Mouse (Mus musculus) cerebellum, adult 2 months (tissue): ENCODE data around the gene Mtln. TPM values are rescaled to one million over a fixed set of nuclear protein-coding genes. Genes with fewer than 3 reads are reported as not detected.

Experiments
- DNase-seq, 2 experiments: peaks; one replicate each; pipeline ENCODE4 v3.0.0; 2021
- H3K27ac ChIP-seq: fragments of 200-500 bp; 2 replicates; pipeline ENCODE4 v1.5.1; 2012; ENCODE audit warnings: low read length, control low read depth, inconsistent platforms; ENCODE audit not compliant: insufficient read depth
- H3K27me3 ChIP-seq: fragments of 200-500 bp; 2 replicates; pipeline ENCODE4 v1.6.1; 2012; ENCODE audit warnings: inconsistent platforms, mild to moderate bottlenecking, low read length, moderate library complexity; ENCODE audit not compliant: control insufficient read depth, insufficient read depth
- H3K4me1 ChIP-seq: fragments of 200-500 bp; 2 replicates; pipeline ENCODE4 v1.6.1; 2011; ENCODE audit warnings: low read length; ENCODE audit not compliant: control insufficient read depth, insufficient read depth
- H3K4me3 ChIP-seq: fragments of 200-500 bp; replicated peaks from 2 replicates; pipeline ENCODE3; 2011; ENCODE audit warnings: mild to moderate bottlenecking, low read depth, low read length, control low read depth; ENCODE audit not compliant: insufficient read depth
- CTCF ChIP-seq: fragments of 200-500 bp; IDR thresholded peaks from 2 replicates; pipeline ENCODE4 v1.5.1; 2011; ENCODE audit warnings: low read depth, mild to moderate bottlenecking, control low read depth, low read length, moderate library complexity, borderline replicate concordance; ENCODE audit not compliant: insufficient read depth
- POLR2A ChIP-seq: fragments of 200-500 bp; IDR thresholded peaks from 2 replicates; pipeline ENCODE4 v1.6.1; 2011; ENCODE audit warnings: low read length, control low read depth, borderline replicate concordance; ENCODE audit not compliant: insufficient read depth
- WGBS: fragments of 180-500 bp; shearing (Covaris S2); methylation state at CpG from one replicate; pipeline ENCODE4 v1.1.7; 2018; 5-methylcytosine and 5-hydroxymethylcytosine counted together
- polyA plus RNA-seq: library from polyadenylated mRNA; depleted of rRNA; stranded (reverse); fragments of >200 nt; gene quantifications from 2 replicates; pipeline ENCODE4 v1.2.3, GENCODE M21; 2012

The Mtln gene
- polyA plus RNA-seq, 1 experiment = 104 TPM

DNA sequence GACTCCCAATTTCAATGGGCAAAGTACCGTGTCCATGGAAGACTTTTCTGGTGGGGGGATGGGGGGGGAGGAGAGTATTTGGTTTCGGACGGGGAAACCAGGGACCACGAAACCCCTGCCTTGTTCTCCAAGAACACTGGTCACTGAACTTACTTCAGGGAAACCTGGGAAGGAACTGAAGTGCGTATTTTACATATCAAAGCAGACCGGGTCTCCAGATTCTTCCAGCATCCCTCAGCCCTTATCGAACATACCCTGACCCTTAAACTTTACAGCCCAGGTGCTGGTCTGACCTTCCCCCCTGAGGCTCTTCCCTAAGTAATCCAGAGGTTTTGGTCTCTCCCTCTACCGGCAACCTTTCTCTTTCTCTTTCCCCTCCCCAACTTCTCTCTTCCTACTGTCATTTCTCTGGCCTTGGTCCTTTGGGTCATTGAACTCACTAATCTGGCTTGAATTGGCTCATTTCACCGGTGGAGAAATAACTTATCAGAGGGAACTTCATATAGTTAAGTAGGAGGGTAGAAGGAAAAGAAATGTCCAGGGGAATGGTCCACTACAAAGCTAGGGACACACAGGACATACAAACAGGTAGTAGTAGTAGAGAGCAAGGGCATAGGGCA is 2.5 kb downstream of the Mtln start:
- Histone ChIP-seq H3K4me3 (no peak overlapping the region), H3K4me1 (no peaks in the 10 kb centered on the region; the same call in 1 of the 2 replicates), H3K27ac (no peak overlapping the region), H3K27me3 (no peaks in the 10 kb centered on the region)
- TF ChIP-seq POLR2A (no peak), CTCF (no peak)
- WGBS = 21% methylated on average over 9 of the region's 9 CpGs
- DNase-seq = no peak

GRCm38 (mm10) chr2:127789138-127789537 is 3.1 kb downstream of the Mtln start:
- WGBS = 4% methylated on average over 11 of the region's 11 CpGs
- H3K27ac ChIP-seq = no peak overlapping the region
- H3K4me3 ChIP-seq = peak overlapping the region; percentile 87
- DNase-seq = no peak
- H3K4me1 ChIP-seq = no peaks in the 10 kb centered on the region; the same call in 1 of the 2 replicates
- TF ChIP-seq POLR2A (no peak), CTCF (no peak)
- no peaks in the 10 kb centered on the region for H3K27me3 ChIP-seq

GRCm38 (mm10) chr2:127788440-127789116 is 3.7 kb downstream of the Mtln start, which contains the start of gene Nphp1:
Gene Nphp1, minus strand, starts transcription at chr2:127788897.
- peak; percentile 44; the same call in 1 of the 2 replicates for TF ChIP-seq POLR2A
- TF ChIP-seq CTCF = no peak
- under 1% methylated on average over 40 of the region's 40 CpGs for WGBS
- peak; percentile 83 to 85 for DNase-seq
- no peaks in the 10 kb centered on the region for H3K27me3 ChIP-seq
- H3K4me3 ChIP-seq = peak within 1 kb of the TSS; percentile 87
- H3K4me1 ChIP-seq = no peaks in the 10 kb centered on the region; the same call in 1 of the 2 replicates
- no peak within 1 kb of the TSS for H3K27ac ChIP-seq

DNA sequence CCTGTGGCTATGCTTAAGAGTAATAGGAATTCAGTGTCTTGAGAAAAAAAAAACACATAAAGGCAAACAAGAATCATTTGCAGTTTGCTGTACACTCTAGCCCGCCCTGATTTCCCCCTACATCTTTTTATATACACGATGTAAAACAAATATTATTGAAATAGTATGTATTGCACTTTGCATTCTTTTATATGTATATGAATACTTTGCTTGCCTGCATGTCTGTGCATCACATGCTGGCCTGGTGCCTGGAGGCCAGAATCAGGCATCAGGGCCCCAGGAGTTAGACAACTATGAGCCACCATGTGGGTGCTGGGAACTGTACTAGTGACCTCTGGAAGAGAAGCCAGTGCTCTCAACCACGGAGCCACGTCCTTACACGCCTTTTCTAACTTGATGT is 5.1 kb downstream of the Mtln start:
- WGBS = 94% methylated on average over 5 of the region's 5 CpGs
- no peak overlapping the region for H3K4me3 ChIP-seq

GRCm38 (mm10) chr2:127778451-127778850 is 13.8 kb downstream of the Mtln start:
- Histone ChIP-seq H3K4me3 (no peak overlapping the region), H3K27me3 (no peaks in the 10 kb centered on the region), H3K27ac (no peak overlapping the region), H3K4me1 (no peaks in the 10 kb centered on the region)
- WGBS = 80% methylated on average over 5 of the region's 5 CpGs
- no peak for DNase-seq
- TF ChIP-seq POLR2A (no peak), CTCF (no peak)

More for the DNA sequence above, 5.1 kb downstream of the Mtln start:
- TF ChIP-seq POLR2A (no peak), CTCF (no peak)
- no peaks in the 10 kb centered on the region; the same call in 1 of the 2 replicates for H3K4me1 ChIP-seq
- no peaks in the 10 kb centered on the region for H3K27me3 ChIP-seq
- DNase-seq = no peak
- no peak overlapping the region for H3K27ac ChIP-seq

GRCm38 (mm10) chr2:127775013-127775412 is 17.3 kb downstream of the Mtln start:
- H3K4me3 ChIP-seq = no peak overlapping the region
- WGBS = 69% methylated on average over 3 of the region's 3 CpGs
- DNase-seq = no peak
- no peak overlapping the region for H3K27ac ChIP-seq
- H3K4me1 ChIP-seq = no peaks in the 10 kb centered on the region
- TF ChIP-seq CTCF = no peak
- no peak for TF ChIP-seq POLR2A
- no peaks in the 10 kb centered on the region for H3K27me3 ChIP-seq

DNA sequence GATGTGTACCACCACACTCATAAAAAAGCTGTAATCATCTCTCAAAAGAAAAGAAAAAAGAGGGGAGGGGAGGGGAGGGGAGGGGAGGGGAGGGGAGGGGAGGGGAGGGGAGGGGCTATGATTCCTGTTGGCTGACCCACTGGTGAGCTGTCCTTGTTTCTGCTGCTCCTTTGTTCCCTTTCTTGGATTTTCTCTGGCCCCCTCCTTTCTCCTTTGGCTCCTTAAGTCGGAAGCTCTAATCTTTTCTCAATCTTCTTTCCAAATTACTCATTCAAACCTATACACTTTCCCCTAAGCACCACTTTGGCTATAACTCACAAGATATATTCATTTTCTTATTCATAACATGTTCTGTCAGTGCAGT is 17.7 kb downstream of the Mtln start:
- H3K4me3 ChIP-seq = no peak overlapping the region
- H3K27ac ChIP-seq = no peak overlapping the region
- 43% methylated on average over 1 of the region's 1 CpGs for WGBS
- no peaks in the 10 kb centered on the region for H3K4me1 ChIP-seq
- no peak for DNase-seq
- TF ChIP-seq POLR2A = no peak
- no peaks in the 10 kb centered on the region for H3K27me3 ChIP-seq

- no peak for DNase-seq
- Histone ChIP-seq H3K27ac (no peak overlapping the region), H3K4me3 (no peak overlapping the region), H3K4me1 (no peaks in the 10 kb centered on the region), H3K27me3 (no peaks in the 10 kb centered on the region)
- TF ChIP-seq POLR2A (no peak), CTCF (no peak)
- 48% methylated on average over 15 of the region's 15 CpGs for WGBS
Measured at GRCm38 (mm10) chr2:127773938-127774577, 18.2 kb downstream of the Mtln start.
